Mouse (Mus musculus): ENCODE results near the gene Acad12. TPM values are rescaled to one million over a fixed set of nuclear protein-coding genes. Genes with fewer than 3 reads are reported as not detected.
"Not testable (repeated sequence)": the region's sequence is repeated elsewhere in the genome, so short reads cannot be mapped to it uniquely, and the experiment has no call there.

Gene Acad12
- total and polyA plus RNA-seq, 2 experiments, result 9.6 to 10.1 TPM

DNA sequence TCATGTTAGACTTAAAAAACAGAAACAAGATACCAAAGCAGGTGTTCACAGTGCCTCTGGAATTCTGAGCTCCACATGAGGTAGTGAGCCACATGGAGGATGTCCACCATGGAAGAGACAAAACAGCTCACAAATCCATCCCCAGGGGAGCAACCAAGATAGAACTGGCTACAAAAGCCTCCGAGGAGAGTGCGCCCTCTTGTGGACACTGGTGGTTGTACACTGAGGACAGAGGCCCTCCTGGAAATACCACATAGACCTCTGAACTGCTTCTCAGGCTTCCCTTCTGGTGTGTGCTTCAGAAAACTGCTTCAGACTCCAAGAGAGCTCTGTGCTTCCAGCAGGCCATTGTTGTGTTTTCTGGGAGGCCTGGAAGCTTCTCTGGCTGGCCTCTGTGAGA lies 12.6 kb downstream of the Acad12 start:
- peak; percentile 47 for DNase-seq (ENCODE audit: extremely low read depth, low read depth, low spot score)
- 0% methylated on average over 2 of the region's 2 CpGs for WGBS
- H3K27ac ChIP-seq (replicated peaks; ENCODE audit: insufficient read depth, low read depth, low read length), result no peak overlapping the region
- H3K9ac ChIP-seq (ENCODE audit: low read depth, low read length), result no peak overlapping the region
- H3K4me1 ChIP-seq (ENCODE audit: control insufficient read depth, insufficient read depth, low read length), result no peaks in the 10 kb centered on the region
- H3K4me3 ChIP-seq (ENCODE audit: insufficient read depth, low read depth, low read length), result no peak overlapping the region
- no peaks in the 10 kb centered on the region for H3K27me3 ChIP-seq (ENCODE audit: control insufficient read depth, insufficient read depth, low read length)
- H3K36me3 ChIP-seq (ENCODE audit: control insufficient read depth, insufficient read depth, low read length), result no peaks in the 10 kb centered on the region
- H3K79me2 ChIP-seq (ENCODE audit: control insufficient read depth, insufficient read depth, low read length), result no peaks in the 10 kb centered on the region
- TF ChIP-seq POLR2A (IDR thresholded peaks at IDR 0.05; ENCODE audit: extremely low read depth, insufficient read depth, low read length) (no peak), CTCF (IDR thresholded peaks at IDR 0.05; ENCODE audit: low read depth, low read length) (peak; percentile 81)

DNA sequence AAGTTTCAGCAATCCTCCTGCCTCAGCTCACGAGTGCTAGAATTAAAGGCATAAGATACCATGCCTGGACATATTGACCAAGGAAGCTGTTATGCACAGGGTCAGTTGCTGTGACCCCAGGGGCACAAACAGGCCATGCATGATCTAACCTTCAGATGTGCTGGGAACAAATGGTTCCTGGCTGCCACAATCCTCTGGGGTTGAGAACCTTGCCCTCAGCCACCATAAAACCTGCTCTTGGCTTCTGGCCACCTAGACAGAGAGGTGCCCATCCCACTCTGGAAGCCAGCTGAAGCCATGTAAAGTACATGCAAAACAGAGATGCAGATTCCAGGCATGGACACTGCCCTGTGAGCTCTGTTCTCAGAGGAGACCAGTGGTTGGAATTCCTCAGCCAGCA lies 14.9 kb downstream of the Acad12 start:
- not testable (repeated sequence) for H3K79me2 ChIP-seq (ENCODE audit: control insufficient read depth, insufficient read depth, low read length); H3K27me3 ChIP-seq (ENCODE audit: control insufficient read depth, insufficient read depth, low read length); DNase-seq (ENCODE audit: extremely low read depth, low read depth, low spot score); H3K27ac ChIP-seq (replicated peaks; ENCODE audit: insufficient read depth, low read depth, low read length); H3K9ac ChIP-seq (ENCODE audit: low read depth, low read length); H3K4me1 ChIP-seq (ENCODE audit: control insufficient read depth, insufficient read depth, low read length); H3K4me3 ChIP-seq (ENCODE audit: insufficient read depth, low read depth, low read length); H3K36me3 ChIP-seq (ENCODE audit: control insufficient read depth, insufficient read depth, low read length)
- WGBS, result 63% methylated on average over 1 of the region's 1 CpGs

DNA sequence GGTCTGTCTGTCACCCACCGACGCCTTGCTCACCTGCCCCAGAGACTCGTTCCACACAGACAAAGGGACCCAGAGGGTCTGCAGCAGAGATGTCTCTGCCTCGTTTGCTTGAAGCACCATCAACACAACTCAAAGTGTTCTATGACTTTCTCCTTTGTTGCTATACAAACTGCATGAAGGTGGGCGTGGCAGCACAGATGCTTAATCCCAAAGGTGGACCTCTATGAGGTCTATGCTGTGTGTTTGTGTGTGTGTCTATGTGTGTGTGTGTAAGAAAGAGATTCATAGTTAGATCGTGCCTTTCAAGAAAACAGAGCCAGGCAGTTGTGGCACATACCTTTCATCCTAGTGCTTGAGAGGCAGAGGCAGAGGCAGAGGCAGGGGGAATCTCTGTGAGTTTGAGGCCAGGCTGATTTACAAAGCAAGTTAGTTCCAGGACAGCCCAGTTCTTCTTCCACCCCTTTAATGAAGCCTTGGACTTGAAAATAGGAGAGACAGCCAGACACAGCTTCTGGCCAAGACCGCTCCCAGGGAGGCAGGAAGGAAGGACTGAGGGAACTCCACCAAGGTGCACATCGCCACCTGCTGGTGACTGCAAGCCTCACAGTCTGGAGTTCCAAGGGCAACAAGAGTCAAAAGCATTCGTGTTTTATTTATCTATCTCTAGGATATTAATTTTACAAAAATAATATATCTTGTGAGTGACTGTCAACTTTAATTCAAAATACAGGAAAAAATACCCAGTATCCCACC lies 17.0 kb downstream of the Acad12 start:
- Histone ChIP-seq H3K36me3 (ENCODE audit: control insufficient read depth, insufficient read depth, low read length) (no peaks in the 10 kb centered on the region), H3K9ac (ENCODE audit: low read depth, low read length) (peak overlapping the region; percentile 37; the same call in 1 of the 2 replicates), H3K27me3 (ENCODE audit: control insufficient read depth, insufficient read depth, low read length) (no peaks in the 10 kb centered on the region), H3K4me3 (ENCODE audit: insufficient read depth, low read depth, low read length) (no peak overlapping the region), H3K79me2 (ENCODE audit: control insufficient read depth, insufficient read depth, low read length) (no peaks in the 10 kb centered on the region), H3K27ac (replicated peaks; ENCODE audit: insufficient read depth, low read depth, low read length) (no peak overlapping the region; the same call in 1 of the 2 replicates), H3K4me1 (ENCODE audit: control insufficient read depth, insufficient read depth, low read length) (peaks cover 3% of the 10 kb centered on the region; the same call in 1 of the 2 replicates)
- 37% methylated on average over 9 of the region's 9 CpGs for WGBS
- TF ChIP-seq CTCF (IDR thresholded peaks at IDR 0.05; ENCODE audit: low read depth, low read length) (peak; percentile 99), POLR2A (IDR thresholded peaks at IDR 0.05; ENCODE audit: extremely low read depth, insufficient read depth, low read length) (no peak)
- DNase-seq (ENCODE audit: extremely low read depth, low read depth, low spot score), result peak; percentile 77

DNA sequence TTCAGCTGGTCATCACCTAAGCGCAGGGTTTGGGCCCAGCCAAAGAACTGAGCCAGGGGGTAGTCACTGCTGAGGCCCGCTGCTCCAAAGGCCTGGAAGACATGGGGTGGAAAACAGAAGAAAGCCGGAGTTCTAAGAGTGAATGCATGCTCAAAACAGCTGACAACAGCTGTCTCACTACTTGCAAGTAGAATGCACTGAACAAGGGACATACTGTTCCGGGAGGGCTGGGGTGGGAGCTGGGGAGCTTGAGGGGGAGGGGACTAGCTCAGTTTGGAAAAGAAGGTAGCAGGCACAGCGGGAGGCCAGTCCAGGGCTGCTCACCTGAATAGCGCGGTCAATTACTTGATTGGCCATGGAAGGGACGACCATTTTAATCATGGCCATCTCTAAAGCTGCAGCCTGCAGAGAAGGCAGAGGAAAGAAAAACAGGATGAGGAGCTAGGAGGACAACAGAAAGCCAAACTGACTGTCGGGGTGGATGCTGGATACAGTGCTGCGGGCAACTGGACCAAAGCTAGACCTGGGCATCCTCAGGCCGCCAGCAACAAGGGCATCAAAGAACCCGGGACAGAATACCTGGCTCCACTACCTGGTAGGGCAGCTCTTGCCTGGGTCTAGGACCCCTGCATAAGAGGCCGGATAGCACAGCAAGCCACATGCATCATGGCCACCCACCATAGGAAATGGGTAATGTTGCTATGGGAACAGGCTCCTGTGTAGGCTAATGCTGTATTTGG lies 19.7 kb downstream of the Acad12 start:
- Histone ChIP-seq H3K27ac (replicated peaks; ENCODE audit: insufficient read depth, low read depth, low read length) (no peak overlapping the region), H3K9ac (ENCODE audit: low read depth, low read length) (no peak overlapping the region), H3K36me3 (ENCODE audit: control insufficient read depth, insufficient read depth, low read length) (no peaks in the 10 kb centered on the region), H3K4me1 (ENCODE audit: control insufficient read depth, insufficient read depth, low read length) (peaks cover 5% of the 10 kb centered on the region; the same call in 1 of the 2 replicates), H3K4me3 (ENCODE audit: insufficient read depth, low read depth, low read length) (no peak overlapping the region), H3K79me2 (ENCODE audit: control insufficient read depth, insufficient read depth, low read length) (no peaks in the 10 kb centered on the region), H3K27me3 (ENCODE audit: control insufficient read depth, insufficient read depth, low read length) (no peaks in the 10 kb centered on the region)
- no peak for DNase-seq (ENCODE audit: extremely low read depth, low read depth, low spot score)
- no peak for TF ChIP-seq CTCF (IDR thresholded peaks at IDR 0.05; ENCODE audit: low read depth, low read length)
- no peak for TF ChIP-seq POLR2A (IDR thresholded peaks at IDR 0.05; ENCODE audit: extremely low read depth, insufficient read depth, low read length)
- 93% methylated on average over 13 of the region's 13 CpGs for WGBS

DNA sequence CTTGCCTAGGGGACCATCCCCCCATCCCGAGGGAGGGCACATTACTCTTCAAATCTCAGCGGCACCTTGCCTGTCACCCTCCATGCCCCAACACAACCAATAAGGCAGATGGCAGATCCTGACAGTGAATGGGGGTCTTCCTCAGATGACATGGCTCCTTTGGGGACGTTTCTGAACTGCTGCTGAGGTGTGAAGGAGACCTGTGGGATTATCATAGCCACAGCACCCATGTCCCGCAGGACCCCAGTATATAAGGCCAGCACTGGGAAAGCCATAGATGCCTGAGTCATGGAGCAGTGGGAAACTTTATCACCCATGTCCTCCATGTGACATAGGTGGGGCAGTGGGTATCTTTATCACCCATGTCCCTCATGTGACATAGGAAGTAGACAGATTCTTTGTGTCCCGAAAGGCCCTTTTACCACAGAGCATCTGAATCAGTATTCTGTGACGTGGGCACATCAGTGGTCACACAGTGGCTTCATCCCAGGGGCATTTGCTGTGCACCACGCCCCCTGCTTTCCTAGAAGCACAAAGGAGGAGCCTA lies 20.7 kb downstream of the Acad12 start:
- TF ChIP-seq POLR2A (IDR thresholded peaks at IDR 0.05; ENCODE audit: extremely low read depth, insufficient read depth, low read length) (no peak), CTCF (IDR thresholded peaks at IDR 0.05; ENCODE audit: low read depth, low read length) (no peak)
- Histone ChIP-seq H3K36me3 (ENCODE audit: control insufficient read depth, insufficient read depth, low read length) (no peaks in the 10 kb centered on the region), H3K9ac (ENCODE audit: low read depth, low read length) (no peak overlapping the region), H3K4me1 (ENCODE audit: control insufficient read depth, insufficient read depth, low read length) (peaks cover 6% of the 10 kb centered on the region; the same call in 1 of the 2 replicates), H3K27me3 (ENCODE audit: control insufficient read depth, insufficient read depth, low read length) (no peaks in the 10 kb centered on the region), H3K27ac (replicated peaks; ENCODE audit: insufficient read depth, low read depth, low read length) (peak overlapping the region; percentile 60), H3K79me2 (ENCODE audit: control insufficient read depth, insufficient read depth, low read length) (peaks cover 2% of the 10 kb centered on the region; the same call in 1 of the 2 replicates), H3K4me3 (ENCODE audit: insufficient read depth, low read depth, low read length) (no peak overlapping the region)
- WGBS, result 88% methylated on average over 7 of the region's 7 CpGs
- DNase-seq (ENCODE audit: extremely low read depth, low read depth, low spot score), result no peak
